Mouse (Mus musculus): ENCODE data around the gene Klhdc8b.

Klhdc8b gene

GRCm38 (mm10) chr9:108461181-108461631 lies at the start of gene Klhdc8b:
Gene Klhdc8b (minus strand): TSS chr9:108461581.
- no peak for DNase-seq (ENCODE audit: low read depth, low spot score)

- DNase-seq (ENCODE audit: low read depth, low spot score) = no peak
Measured at GRCm38 (mm10) chr9:108508776-108509175, 47.4 kb upstream of the Klhdc8b start.

GRCm38 (mm10) chr9:108507619-108508434 lies 46.4 kb upstream of the Klhdc8b start, which contains the start of gene Qars:
Gene Qars (plus strand): TSS chr9:108507706.
- DNase-seq (ENCODE audit: low read depth, low spot score) = peak; percentile 96

- no peak for DNase-seq (ENCODE audit: low read depth, low spot score)
Measured at GRCm38 (mm10) chr9:108506901-108507300, 45.5 kb upstream of the Klhdc8b start.

GRCm38 (mm10) chr9:108499943-108500342 lies 38.6 kb upstream of the Klhdc8b start:
- no peak for DNase-seq (ENCODE audit: low read depth, low spot score)

- DNase-seq (ENCODE audit: low read depth, low spot score) = no peak
Measured at GRCm38 (mm10) chr9:108499231-108499630, 37.9 kb upstream of the Klhdc8b start.

GRCm38 (mm10) chr9:108494905-108495304 lies 33.5 kb upstream of the Klhdc8b start:
- DNase-seq (ENCODE audit: low read depth, low spot score) = no peak

- DNase-seq (ENCODE audit: low read depth, low spot score) = no peak
Measured at GRCm38 (mm10) chr9:108494146-108494825, 32.9 kb upstream of the Klhdc8b start.

- DNase-seq (ENCODE audit: low read depth, low spot score) = no peak
Measured at GRCm38 (mm10) chr9:108493246-108493645, 31.9 kb upstream of the Klhdc8b start.

- DNase-seq (ENCODE audit: low read depth, low spot score) = no peak
Measured at GRCm38 (mm10) chr9:108492043-108492750, 30.8 kb upstream of the Klhdc8b start.

GRCm38 (mm10) chr9:108491286-108491580 lies 29.9 kb upstream of the Klhdc8b start:
- DNase-seq (ENCODE audit: low read depth, low spot score) = no peak

GRCm38 (mm10) chr9:108490559-108491285 lies 29.3 kb upstream of the Klhdc8b start, which contains the start of gene Usp19:
Gene Usp19 (plus strand): TSS chr9:108490602.
- peak; percentile 95 for DNase-seq (ENCODE audit: low read depth, low spot score)

GRCm38 (mm10) chr9:108489702-108490558 lies 28.5 kb upstream of the Klhdc8b start:
- no peak for DNase-seq (ENCODE audit: low read depth, low spot score)

GRCm38 (mm10) chr9:108489215-108489614 lies 27.8 kb upstream of the Klhdc8b start:
- DNase-seq (ENCODE audit: low read depth, low spot score) = no peak

- DNase-seq (ENCODE audit: low read depth, low spot score) = no peak
Measured at GRCm38 (mm10) chr9:108488403-108488802, 27.0 kb upstream of the Klhdc8b start.

GRCm38 (mm10) chr9:108486973-108487530 lies 25.7 kb upstream of the Klhdc8b start:
- no peak for DNase-seq (ENCODE audit: low read depth, low spot score)

GRCm38 (mm10) chr9:108485301-108485875 lies 24.0 kb upstream of the Klhdc8b start:
- DNase-seq (ENCODE audit: low read depth, low spot score) = no peak

- no peak for DNase-seq (ENCODE audit: low read depth, low spot score)
Measured at GRCm38 (mm10) chr9:108484021-108484420, 22.6 kb upstream of the Klhdc8b start.

GRCm38 (mm10) chr9:108483051-108483790 lies 21.8 kb upstream of the Klhdc8b start:
- no peak for DNase-seq (ENCODE audit: low read depth, low spot score)
